Mouse (Mus musculus): Measurements from ENCODE around the gene Itgb1. TPM values are rescaled to one million over a fixed set of nuclear protein-coding genes. Genes with fewer than 3 reads are reported as not detected.

Gene Itgb1
- polyA plus RNA-seq, 1 experiment from 2014 or later = 69.9 TPM

Other genes with a start within 250 kb of the Itgb1 start
- not detected in 2 replicates for gene Gm3952, start 113.0 kb downstream of the Itgb1 start, polyA plus RNA-seq (2014; fragmentation: Nextera tagmentation; extraction: Ambion mirVana)